Mouse (Mus musculus): ENCODE measurements around the gene Tmtc2.

Gene Tmtc2

DNA sequence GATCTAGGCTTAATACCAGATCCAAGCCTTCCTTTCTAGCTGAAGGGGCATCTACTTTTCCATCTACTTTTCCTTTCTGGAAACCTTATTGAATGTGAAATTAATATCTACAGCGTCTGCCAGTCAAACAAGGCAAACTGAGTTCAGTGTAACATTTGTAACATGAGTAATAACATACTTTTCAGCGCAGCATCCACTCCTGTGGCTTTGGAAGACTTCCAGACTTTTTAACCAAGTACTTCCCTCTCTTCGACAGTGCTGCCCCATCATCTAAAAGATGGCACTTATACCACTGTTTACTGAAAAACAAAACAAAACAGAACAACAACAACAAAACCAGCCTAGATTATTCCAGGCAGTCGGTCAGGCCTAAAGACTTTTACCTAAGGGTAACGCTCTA is 409.0 kb downstream of the Tmtc2 start:
- DNase-seq (ENCODE audit: low spot score in 2 of 2) = no peak

DNA sequence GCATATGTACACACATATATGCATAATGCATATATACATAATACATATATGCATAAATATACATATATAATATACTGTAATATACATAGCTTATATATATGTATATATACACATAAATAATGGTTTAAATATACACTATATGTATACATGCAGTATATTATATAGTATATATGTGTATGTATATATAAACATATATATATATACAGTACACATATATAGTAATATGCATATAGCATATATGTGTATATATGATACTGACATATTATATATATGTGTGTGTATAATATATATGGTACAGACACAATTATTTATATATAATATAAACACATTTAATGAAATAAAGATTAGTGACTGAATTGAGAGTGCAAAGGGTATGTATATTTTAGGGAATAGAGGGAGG is 420.5 kb downstream of the Tmtc2 start:
- DNase-seq (ENCODE audit: low spot score in 2 of 2) = no peak

DNA sequence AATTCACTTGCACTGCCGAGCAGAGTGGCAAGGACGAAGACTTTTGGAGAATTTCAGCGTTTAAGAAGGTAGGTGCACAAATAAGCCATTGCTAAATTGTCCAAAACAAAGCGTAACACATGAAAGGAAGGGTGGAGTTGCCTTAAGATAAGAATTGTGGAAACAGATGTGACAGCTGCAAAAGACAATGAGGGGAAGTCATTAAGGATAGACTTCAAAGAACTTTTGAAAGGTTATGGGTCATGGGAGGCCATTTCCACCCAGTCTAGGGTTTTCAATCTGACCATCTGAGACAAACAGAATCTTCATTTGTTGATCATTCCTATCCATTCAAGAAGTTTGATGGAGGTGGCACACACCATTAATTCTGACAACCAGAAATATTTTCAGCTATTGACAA is 429.9 kb downstream of the Tmtc2 start:
- DNase-seq (ENCODE audit: low spot score in 2 of 2) = no peak

DNA sequence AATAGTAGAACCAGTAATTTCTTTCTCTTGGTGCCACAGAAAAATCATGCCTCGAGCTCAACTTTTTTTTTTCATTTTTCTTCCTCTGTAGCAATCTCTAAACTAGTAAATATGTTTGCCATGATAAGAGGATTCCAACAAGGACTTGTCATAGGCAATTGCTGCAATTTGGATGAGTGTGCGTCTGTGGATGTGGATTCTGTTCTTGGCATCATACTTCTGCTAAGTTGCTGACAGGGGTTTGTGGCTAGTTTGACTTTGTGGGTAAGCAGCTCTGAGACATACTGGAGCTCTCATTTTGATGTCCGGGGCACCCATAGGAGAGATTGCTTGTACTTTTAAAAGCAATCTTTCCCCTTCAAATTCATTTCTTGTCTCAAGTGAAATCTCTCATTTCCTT is 432.1 kb downstream of the Tmtc2 start:
- no peak for DNase-seq (ENCODE audit: low spot score in 2 of 2)
